Mouse (Mus musculus): ENCODE data around the gene Ing3. TPM values are rescaled to one million over a fixed set of nuclear protein-coding genes. Genes with fewer than 3 reads are reported as not detected.

The Ing3 gene
- polyA plus RNA-seq, 1 experiment from 2014 or later = 60.0 TPM

- no peak for ATAC-seq
- H3K27me3 ChIP-seq (replicated peaks; ENCODE audit: control insufficient read depth, insufficient read depth, low read length) = no peaks in the 10 kb centered on the region
- WGBS = 94% methylated on average over 3 of the region's 3 CpGs
- H3K4me3 ChIP-seq (replicated peaks; ENCODE audit: low read length) = no peak overlapping the region
- H3K36me3 ChIP-seq (ENCODE audit: control insufficient read depth, insufficient read depth) = no peaks in the 10 kb centered on the region
- no peaks in the 10 kb centered on the region for H3K4me1 ChIP-seq (replicated peaks; ENCODE audit: control insufficient read depth, insufficient read depth, low read length)
- no peak overlapping the region for H3K9ac ChIP-seq (replicated peaks; ENCODE audit: low read depth, low read length)
- no peak overlapping the region for H3K27ac ChIP-seq (ENCODE audit: low read length)
- H3K4me2 ChIP-seq (ENCODE audit: low read length) = no peak overlapping the region
- no peaks in the 10 kb centered on the region for H3K9me3 ChIP-seq (ENCODE audit: control insufficient read depth, low read length)
Measured at GRCm38 (mm10) chr6:22013394-22013793, 64.0 kb downstream of the Ing3 start.

- H3K36me3 ChIP-seq (ENCODE audit: control insufficient read depth, insufficient read depth) = no peaks in the 10 kb centered on the region
- H3K9ac ChIP-seq (replicated peaks; ENCODE audit: low read depth, low read length) = no peak overlapping the region
- no peaks in the 10 kb centered on the region for H3K27me3 ChIP-seq (replicated peaks; ENCODE audit: control insufficient read depth, insufficient read depth, low read length)
- H3K27ac ChIP-seq (ENCODE audit: low read length) = no peak overlapping the region
- no peak overlapping the region for H3K4me2 ChIP-seq (ENCODE audit: low read length)
- no peak overlapping the region for H3K4me3 ChIP-seq (replicated peaks; ENCODE audit: low read length)
- WGBS = 94% methylated on average over 6 of the region's 6 CpGs
- ATAC-seq = no peak
- H3K9me3 ChIP-seq (ENCODE audit: control insufficient read depth, low read length) = no peaks in the 10 kb centered on the region
- no peaks in the 10 kb centered on the region for H3K4me1 ChIP-seq (replicated peaks; ENCODE audit: control insufficient read depth, insufficient read depth, low read length)
Measured at GRCm38 (mm10) chr6:22014291-22014911, 65.0 kb downstream of the Ing3 start.

GRCm38 (mm10) chr6:22017631-22018030 is 68.3 kb downstream of the Ing3 start:
- 66% methylated on average over 7 of the region's 7 CpGs for WGBS
- no peaks in the 10 kb centered on the region for H3K9me3 ChIP-seq (ENCODE audit: control insufficient read depth, low read length)
- no peak overlapping the region for H3K27ac ChIP-seq (ENCODE audit: low read length)
- no peak overlapping the region for H3K4me2 ChIP-seq (ENCODE audit: low read length)
- H3K4me1 ChIP-seq (replicated peaks; ENCODE audit: control insufficient read depth, insufficient read depth, low read length) = no peaks in the 10 kb centered on the region
- no peaks in the 10 kb centered on the region for H3K27me3 ChIP-seq (replicated peaks; ENCODE audit: control insufficient read depth, insufficient read depth, low read length)
- no peaks in the 10 kb centered on the region for H3K36me3 ChIP-seq (ENCODE audit: control insufficient read depth, insufficient read depth)
- no peak for ATAC-seq
- H3K9ac ChIP-seq (replicated peaks; ENCODE audit: low read depth, low read length) = no peak overlapping the region
- H3K4me3 ChIP-seq (replicated peaks; ENCODE audit: low read length) = no peak overlapping the region

GRCm38 (mm10) chr6:22018768-22019445 is 69.5 kb downstream of the Ing3 start:
- WGBS = 79% methylated on average over 8 of the region's 8 CpGs
- H3K9ac ChIP-seq (replicated peaks; ENCODE audit: low read depth, low read length) = no peak overlapping the region
- H3K27me3 ChIP-seq (replicated peaks; ENCODE audit: control insufficient read depth, insufficient read depth, low read length) = no peaks in the 10 kb centered on the region
- ATAC-seq = no peak
- no peak overlapping the region for H3K4me3 ChIP-seq (replicated peaks; ENCODE audit: low read length)
- no peak overlapping the region for H3K27ac ChIP-seq (ENCODE audit: low read length)
- H3K4me2 ChIP-seq (ENCODE audit: low read length) = no peak overlapping the region
- H3K4me1 ChIP-seq (replicated peaks; ENCODE audit: control insufficient read depth, insufficient read depth, low read length) = no peaks in the 10 kb centered on the region
- H3K9me3 ChIP-seq (ENCODE audit: control insufficient read depth, low read length) = no peaks in the 10 kb centered on the region
- no peaks in the 10 kb centered on the region for H3K36me3 ChIP-seq (ENCODE audit: control insufficient read depth, insufficient read depth)

- no peak overlapping the region for H3K9ac ChIP-seq (replicated peaks; ENCODE audit: low read depth, low read length)
- H3K4me3 ChIP-seq (replicated peaks; ENCODE audit: low read length) = no peak overlapping the region
- no peak for ATAC-seq
- no peaks in the 10 kb centered on the region for H3K36me3 ChIP-seq (ENCODE audit: control insufficient read depth, insufficient read depth)
- no peaks in the 10 kb centered on the region for H3K9me3 ChIP-seq (ENCODE audit: control insufficient read depth, low read length)
- no peak overlapping the region for H3K27ac ChIP-seq (ENCODE audit: low read length)
- no peak overlapping the region for H3K4me2 ChIP-seq (ENCODE audit: low read length)
- no peaks in the 10 kb centered on the region for H3K4me1 ChIP-seq (replicated peaks; ENCODE audit: control insufficient read depth, insufficient read depth, low read length)
- 68% methylated on average over 10 of the region's 10 CpGs for WGBS
- H3K27me3 ChIP-seq (replicated peaks; ENCODE audit: control insufficient read depth, insufficient read depth, low read length) = no peaks in the 10 kb centered on the region
Measured at GRCm38 (mm10) chr6:22019637-22020036, 70.3 kb downstream of the Ing3 start.

- Histone ChIP-seq H3K4me2 (ENCODE audit: low read length) (no peak overlapping the region), H3K27me3 (replicated peaks; ENCODE audit: control insufficient read depth, insufficient read depth, low read length) (no peaks in the 10 kb centered on the region), H3K9me3 (ENCODE audit: control insufficient read depth, low read length) (no peaks in the 10 kb centered on the region), H3K27ac (ENCODE audit: low read length) (no peak overlapping the region), H3K4me1 (replicated peaks; ENCODE audit: control insufficient read depth, insufficient read depth, low read length) (no peaks in the 10 kb centered on the region), H3K4me3 (replicated peaks; ENCODE audit: low read length) (no peak overlapping the region), H3K36me3 (ENCODE audit: control insufficient read depth, insufficient read depth) (no peaks in the 10 kb centered on the region), H3K9ac (replicated peaks; ENCODE audit: low read depth, low read length) (no peak overlapping the region)
- ATAC-seq = no peak
- 83% methylated on average over 5 of the region's 5 CpGs for WGBS
Measured at GRCm38 (mm10) chr6:22020696-22021095, 71.3 kb downstream of the Ing3 start.

GRCm38 (mm10) chr6:22021315-22021714 is 71.9 kb downstream of the Ing3 start:
- no peaks in the 10 kb centered on the region for H3K36me3 ChIP-seq (ENCODE audit: control insufficient read depth, insufficient read depth)
- no peak for ATAC-seq
- H3K9ac ChIP-seq (replicated peaks; ENCODE audit: low read depth, low read length) = no peak overlapping the region
- H3K27me3 ChIP-seq (replicated peaks; ENCODE audit: control insufficient read depth, insufficient read depth, low read length) = no peaks in the 10 kb centered on the region
- H3K4me1 ChIP-seq (replicated peaks; ENCODE audit: control insufficient read depth, insufficient read depth, low read length) = no peaks in the 10 kb centered on the region
- no peaks in the 10 kb centered on the region for H3K9me3 ChIP-seq (ENCODE audit: control insufficient read depth, low read length)
- WGBS = 81% methylated on average over 3 of the region's 3 CpGs
- H3K4me2 ChIP-seq (ENCODE audit: low read length) = no peak overlapping the region
- no peak overlapping the region for H3K27ac ChIP-seq (ENCODE audit: low read length)
- no peak overlapping the region for H3K4me3 ChIP-seq (replicated peaks; ENCODE audit: low read length)

- no peak overlapping the region for H3K4me3 ChIP-seq (replicated peaks; ENCODE audit: low read length)
- H3K9me3 ChIP-seq (ENCODE audit: control insufficient read depth, low read length) = no peaks in the 10 kb centered on the region
- H3K4me2 ChIP-seq (ENCODE audit: low read length) = no peak overlapping the region
- WGBS = 93% methylated on average over 2 of the region's 2 CpGs
- no peaks in the 10 kb centered on the region for H3K4me1 ChIP-seq (replicated peaks; ENCODE audit: control insufficient read depth, insufficient read depth, low read length)
- no peak overlapping the region for H3K9ac ChIP-seq (replicated peaks; ENCODE audit: low read depth, low read length)
- no peak overlapping the region for H3K27ac ChIP-seq (ENCODE audit: low read length)
- no peak for ATAC-seq
- no peaks in the 10 kb centered on the region for H3K36me3 ChIP-seq (ENCODE audit: control insufficient read depth, insufficient read depth)
- no peaks in the 10 kb centered on the region for H3K27me3 ChIP-seq (replicated peaks; ENCODE audit: control insufficient read depth, insufficient read depth, low read length)
Measured at GRCm38 (mm10) chr6:22024168-22024567, 74.8 kb downstream of the Ing3 start.
